Mouse (Mus musculus) limb, embryonic 15.5 days (tissue): ENCODE results near the gene Acvr1b. TPM values are rescaled to one million over a fixed set of nuclear protein-coding genes. Genes with fewer than 3 reads are reported as not detected.

Experiments
- ATAC-seq: fragments of 200-750 bp; cut with Nextera tagmentation; 2 replicates; pipeline ENCODE4 v1.8.0; 2017; ENCODE audit warnings: low read depth, moderate TSS enrichment; ENCODE audit not compliant: insufficient number of reproducible peaks, low FRiP score, low TSS enrichment
- H3K27ac ChIP-seq: fragments of 300-500 bp; sonication (generic); 2 replicates; pipeline ENCODE4 v1.5.1; 2015; ENCODE audit warnings: moderate library complexity, mild to moderate bottlenecking, inconsistent platforms
- H3K27me3 ChIP-seq: fragments of 300-500 bp; sonication (generic); 2 replicates; pipeline ENCODE4 v1.6.1; 2015; ENCODE audit warnings: inconsistent platforms
- H3K36me3 ChIP-seq: fragments of 300-500 bp; sonication (generic); 2 replicates; pipeline ENCODE4 v1.6.1; 2015; ENCODE audit warnings: inconsistent platforms
- H3K4me1 ChIP-seq: fragments of 300-500 bp; sonication (generic); 2 replicates; pipeline ENCODE4 v1.6.1; 2015; ENCODE audit warnings: inconsistent platforms
- H3K4me2 ChIP-seq: fragments of 300-500 bp; sonication (generic); 2 replicates; pipeline ENCODE4 v1.6.1; 2015; ENCODE audit warnings: mild to moderate bottlenecking, inconsistent platforms
- H3K4me3 ChIP-seq: fragments of 300-500 bp; sonication (generic); 2 replicates; pipeline ENCODE4 v1.5.1; 2015; ENCODE audit warnings: mild to moderate bottlenecking, inconsistent platforms
- H3K9ac ChIP-seq: fragments of 300-500 bp; sonication (generic); 2 replicates; pipeline ENCODE4 v1.6.1; 2015; ENCODE audit warnings: inconsistent platforms
- H3K9me3 ChIP-seq: fragments of 300-500 bp; sonication (generic); 2 replicates; pipeline ENCODE4 v1.6.1; 2016; ENCODE audit warnings: inconsistent platforms
- WGBS: fragments of 180-500 bp; shearing (Covaris S2); methylation state at CpG from one replicate; pipeline ENCODE4 v1.1.7; 2015; 5-methylcytosine and 5-hydroxymethylcytosine counted together
- polyA plus RNA-seq: library from polyadenylated mRNA; unstranded; fragments of >200 nt; fragmentation: Nextera tagmentation; extraction: Ambion mirVana; gene quantifications from 2 replicates; pipeline ENCODE4 v1.2.1, GENCODE M21; 2015

Acvr1b gene
- polyA plus RNA-seq, 1 experiment from 2014 or later = 10.9 TPM

DNA sequence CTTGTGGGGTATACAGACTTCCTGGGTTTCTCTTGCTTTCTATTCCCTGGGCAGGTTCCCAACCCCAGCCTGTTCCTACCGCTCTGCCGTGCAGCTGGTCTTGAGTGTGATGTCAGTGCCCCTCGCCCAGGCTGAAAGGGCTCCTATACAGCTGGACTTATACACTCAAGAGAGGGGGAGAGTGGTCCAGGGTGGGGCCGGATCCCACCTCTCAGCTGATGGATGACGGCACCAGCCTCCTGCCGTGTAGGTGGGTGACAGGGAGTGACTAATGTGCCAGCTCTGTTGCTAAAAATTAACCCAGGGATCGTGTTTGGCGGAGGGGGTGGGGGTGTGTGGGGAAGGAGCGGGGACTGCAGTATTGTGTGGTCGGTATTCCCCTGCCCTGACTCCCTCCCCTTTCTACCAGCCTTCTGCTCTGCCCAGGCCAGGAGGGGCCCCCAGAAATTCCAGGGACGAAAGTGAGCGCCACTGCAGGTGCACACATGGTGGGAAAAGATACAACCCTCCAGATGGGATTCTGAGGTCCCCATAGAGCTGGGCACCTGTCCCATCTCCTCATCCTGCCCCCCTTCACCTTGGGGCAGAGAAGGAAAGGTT is 62.0 kb downstream of the Acvr1b start:
- Histone ChIP-seq H3K4me2 (no peak overlapping the region), H3K9me3 (no peaks in the 10 kb centered on the region), H3K36me3 (peaks cover 15% of the 10 kb centered on the region), H3K27ac (no peak overlapping the region; the same call in 1 of the 2 replicates), H3K9ac (no peak overlapping the region), H3K27me3 (no peaks in the 10 kb centered on the region), H3K4me3 (no peak overlapping the region), H3K4me1 (peaks cover 64% of the 10 kb centered on the region)
- ATAC-seq = peak; percentile 32
- WGBS = 24% methylated on average over 12 of the region's 12 CpGs

DNA sequence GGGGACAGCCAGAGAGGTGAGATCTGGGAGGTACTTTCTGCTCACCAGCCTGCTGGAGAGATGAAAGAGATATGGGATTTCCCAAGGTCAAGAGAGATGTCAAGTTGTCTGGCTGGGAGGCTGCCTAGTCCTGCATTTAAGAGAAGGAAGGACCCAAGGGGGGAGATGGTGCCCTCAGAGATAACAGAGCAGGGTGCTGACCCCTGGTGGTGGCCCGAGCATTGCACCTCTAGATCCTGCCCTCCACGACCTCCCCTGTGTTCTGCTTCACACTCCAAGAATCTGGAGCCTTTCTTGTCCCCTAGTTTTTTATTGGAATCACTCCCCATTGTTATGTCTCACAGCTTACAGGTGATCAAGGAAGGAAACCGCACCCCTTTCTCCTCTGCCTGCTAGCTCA is 63.0 kb downstream of the Acvr1b start:
- ATAC-seq = no peak
- Histone ChIP-seq H3K4me3 (no peak overlapping the region), H3K4me2 (no peak overlapping the region), H3K9ac (no peak overlapping the region), H3K27me3 (no peaks in the 10 kb centered on the region), H3K27ac (no peak overlapping the region), H3K36me3 (peaks cover 4% of the 10 kb centered on the region), H3K4me1 (peaks cover 68% of the 10 kb centered on the region), H3K9me3 (no peaks in the 10 kb centered on the region)
- WGBS = 11% methylated on average over 3 of the region's 3 CpGs

- WGBS = 8% methylated on average over 28 of the region's 28 CpGs
These were observed 65.1 kb downstream of the Acvr1b start for GRCm38 (mm10) chr15:101238885-101239511.

DNA sequence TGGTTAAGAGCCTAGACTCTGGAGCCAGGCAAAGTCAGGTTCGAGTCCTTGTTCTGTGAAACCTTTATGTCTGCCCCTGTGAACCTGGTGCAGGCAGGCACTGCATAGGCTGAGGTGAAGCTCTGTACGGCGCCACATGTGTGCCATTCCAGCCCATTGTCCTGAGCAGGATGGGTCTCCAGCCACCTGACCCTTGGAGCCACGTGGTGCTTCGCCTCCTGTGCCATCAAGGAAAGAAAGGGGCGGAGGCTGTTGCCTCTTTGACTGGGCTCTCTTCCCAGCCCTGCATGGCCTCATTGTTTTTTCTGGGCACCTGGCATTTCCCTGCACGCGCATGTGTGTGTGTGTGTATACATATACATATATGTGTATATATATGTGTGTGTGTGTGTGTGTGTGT is 66.0 kb downstream of the Acvr1b start:
- H3K4me1 ChIP-seq = peaks cover 50% of the 10 kb centered on the region
- 63% methylated on average over 8 of the region's 8 CpGs for WGBS
- ATAC-seq = no peak
- no peaks in the 10 kb centered on the region for H3K27me3 ChIP-seq
- H3K4me2 ChIP-seq = no peak overlapping the region
- no peak overlapping the region for H3K27ac ChIP-seq
- no peaks in the 10 kb centered on the region for H3K36me3 ChIP-seq
- no peak overlapping the region for H3K4me3 ChIP-seq
- H3K9me3 ChIP-seq = no peaks in the 10 kb centered on the region
- no peak overlapping the region for H3K9ac ChIP-seq

More at GRCm38 (mm10) chr15:101238885-101239511, 65.1 kb downstream of the Acvr1b start:
- no peaks in the 10 kb centered on the region for H3K9me3 ChIP-seq
- no peak overlapping the region for H3K27ac ChIP-seq
- H3K36me3 ChIP-seq = no peaks in the 10 kb centered on the region
- H3K4me2 ChIP-seq = peak overlapping the region; percentile 42
- no peak for ATAC-seq
- H3K4me1 ChIP-seq = peaks cover 55% of the 10 kb centered on the region
- no peaks in the 10 kb centered on the region for H3K27me3 ChIP-seq
- peak overlapping the region; percentile 21 for H3K4me3 ChIP-seq
- H3K9ac ChIP-seq = no peak overlapping the region

GRCm38 (mm10) chr15:101240799-101241204 is 66.9 kb downstream of the Acvr1b start:
- 3% methylated on average over 10 of the region's 10 CpGs for WGBS
- H3K9me3 ChIP-seq = no peaks in the 10 kb centered on the region
- H3K9ac ChIP-seq = no peak overlapping the region
- no peaks in the 10 kb centered on the region for H3K36me3 ChIP-seq
- peak overlapping the region; percentile 4; the same call in 1 of the 2 replicates for H3K27ac ChIP-seq
- H3K4me2 ChIP-seq = peak overlapping the region; percentile 49
- no peaks in the 10 kb centered on the region for H3K27me3 ChIP-seq
- peaks cover 44% of the 10 kb centered on the region for H3K4me1 ChIP-seq
- peak overlapping the region; percentile 26 for H3K4me3 ChIP-seq
- peak; percentile 50; the same call in 1 of the 2 replicates for ATAC-seq

- 46% methylated on average over 9 of the region's 9 CpGs for WGBS
- ATAC-seq = no peak
- H3K27ac ChIP-seq = peak overlapping the region; percentile 4; the same call in 1 of the 2 replicates
- H3K9me3 ChIP-seq = no peaks in the 10 kb centered on the region
- peak overlapping the region; percentile 49 for H3K4me2 ChIP-seq
- H3K36me3 ChIP-seq = no peaks in the 10 kb centered on the region
- peaks cover 42% of the 10 kb centered on the region for H3K4me1 ChIP-seq
- H3K27me3 ChIP-seq = no peaks in the 10 kb centered on the region
- no peak overlapping the region for H3K4me3 ChIP-seq
- H3K9ac ChIP-seq = no peak overlapping the region
These were observed 67.4 kb downstream of the Acvr1b start for GRCm38 (mm10) chr15:101241236-101241635.

DNA sequence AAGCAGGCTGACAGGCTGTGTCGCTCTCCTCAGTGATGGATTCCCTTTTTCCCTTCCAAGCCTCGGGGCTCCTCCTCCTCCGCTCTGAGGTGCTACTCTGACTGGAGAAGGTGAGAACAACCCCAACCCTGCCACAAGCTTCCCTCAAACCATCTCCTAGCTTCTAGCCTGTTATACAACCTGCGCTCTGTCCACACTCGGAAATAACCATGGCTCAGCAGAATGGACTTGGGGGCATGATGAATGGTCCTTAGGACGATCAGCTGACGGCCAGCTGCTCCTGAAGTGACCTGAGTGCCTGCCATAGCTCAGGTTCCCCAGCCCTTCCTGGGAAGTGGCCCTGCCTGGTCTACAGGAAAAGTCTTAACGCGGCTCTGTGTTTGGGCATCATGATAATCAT is 68.0 kb downstream of the Acvr1b start:
- no peak overlapping the region for H3K27ac ChIP-seq
- ATAC-seq = no peak
- H3K4me1 ChIP-seq = peaks cover 41% of the 10 kb centered on the region
- H3K36me3 ChIP-seq = no peaks in the 10 kb centered on the region
- no peak overlapping the region for H3K4me2 ChIP-seq
- no peaks in the 10 kb centered on the region for H3K27me3 ChIP-seq
- 61% methylated on average over 9 of the region's 9 CpGs for WGBS
- H3K9me3 ChIP-seq = no peaks in the 10 kb centered on the region
- H3K4me3 ChIP-seq = no peak overlapping the region
- H3K9ac ChIP-seq = no peak overlapping the region

DNA sequence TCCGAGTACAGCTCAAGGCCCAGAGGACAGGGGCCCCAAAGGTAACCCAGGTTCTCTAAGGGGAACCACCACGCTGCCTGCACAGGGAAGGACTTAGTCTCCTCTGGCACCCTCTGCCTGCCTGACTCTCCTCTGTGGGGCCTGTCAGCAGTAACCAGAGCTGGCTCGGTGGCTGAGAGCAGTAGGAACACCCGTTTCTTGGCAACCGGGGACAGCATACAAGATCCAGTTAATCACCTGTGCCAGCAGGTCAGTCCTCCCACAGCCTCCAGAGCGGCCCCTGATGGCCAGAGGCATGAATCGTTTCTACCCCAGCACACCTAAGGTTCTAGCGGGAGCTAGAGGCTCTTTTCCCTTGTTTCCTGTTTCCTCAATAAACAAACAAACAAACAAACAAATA is 68.8 kb downstream of the Acvr1b start:
- no peaks in the 10 kb centered on the region for H3K27me3 ChIP-seq
- 18% methylated on average over 8 of the region's 8 CpGs for WGBS

DNA sequence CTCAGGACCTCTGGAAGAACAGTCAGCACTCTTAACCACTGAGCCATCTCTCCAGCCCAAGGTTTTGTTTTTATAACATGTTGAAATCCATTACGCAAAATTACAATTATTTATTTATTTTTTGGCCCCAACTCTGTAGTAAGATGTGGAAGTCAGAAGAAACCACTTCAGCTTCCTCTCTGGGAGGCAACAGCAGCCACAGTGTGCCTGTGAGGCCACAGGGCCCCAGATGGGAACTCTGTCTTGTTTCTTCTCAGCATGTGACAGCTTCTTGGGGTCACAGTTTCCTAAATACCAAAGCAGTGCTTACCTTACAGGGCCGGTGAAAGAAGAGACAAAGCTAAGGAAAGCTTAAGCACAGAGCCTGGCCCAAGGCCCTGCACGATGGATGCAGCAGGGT is 70.1 kb downstream of the Acvr1b start:
- no peak for ATAC-seq
- no peak overlapping the region for H3K27ac ChIP-seq
- H3K4me1 ChIP-seq = peaks cover 53% of the 10 kb centered on the region

More for the DNA sequence above, 68.8 kb downstream of the Acvr1b start:
- no peak overlapping the region for H3K4me2 ChIP-seq
- H3K4me1 ChIP-seq = peaks cover 46% of the 10 kb centered on the region
- no peak overlapping the region for H3K9ac ChIP-seq
- no peaks in the 10 kb centered on the region for H3K36me3 ChIP-seq
- 0 out of 2 replicates have a peak overlapping the region, but pooled peaks have one; percentile 54 for H3K27ac ChIP-seq
- no peak overlapping the region for H3K4me3 ChIP-seq
- no peak for ATAC-seq
- H3K9me3 ChIP-seq = no peaks in the 10 kb centered on the region

DNA sequence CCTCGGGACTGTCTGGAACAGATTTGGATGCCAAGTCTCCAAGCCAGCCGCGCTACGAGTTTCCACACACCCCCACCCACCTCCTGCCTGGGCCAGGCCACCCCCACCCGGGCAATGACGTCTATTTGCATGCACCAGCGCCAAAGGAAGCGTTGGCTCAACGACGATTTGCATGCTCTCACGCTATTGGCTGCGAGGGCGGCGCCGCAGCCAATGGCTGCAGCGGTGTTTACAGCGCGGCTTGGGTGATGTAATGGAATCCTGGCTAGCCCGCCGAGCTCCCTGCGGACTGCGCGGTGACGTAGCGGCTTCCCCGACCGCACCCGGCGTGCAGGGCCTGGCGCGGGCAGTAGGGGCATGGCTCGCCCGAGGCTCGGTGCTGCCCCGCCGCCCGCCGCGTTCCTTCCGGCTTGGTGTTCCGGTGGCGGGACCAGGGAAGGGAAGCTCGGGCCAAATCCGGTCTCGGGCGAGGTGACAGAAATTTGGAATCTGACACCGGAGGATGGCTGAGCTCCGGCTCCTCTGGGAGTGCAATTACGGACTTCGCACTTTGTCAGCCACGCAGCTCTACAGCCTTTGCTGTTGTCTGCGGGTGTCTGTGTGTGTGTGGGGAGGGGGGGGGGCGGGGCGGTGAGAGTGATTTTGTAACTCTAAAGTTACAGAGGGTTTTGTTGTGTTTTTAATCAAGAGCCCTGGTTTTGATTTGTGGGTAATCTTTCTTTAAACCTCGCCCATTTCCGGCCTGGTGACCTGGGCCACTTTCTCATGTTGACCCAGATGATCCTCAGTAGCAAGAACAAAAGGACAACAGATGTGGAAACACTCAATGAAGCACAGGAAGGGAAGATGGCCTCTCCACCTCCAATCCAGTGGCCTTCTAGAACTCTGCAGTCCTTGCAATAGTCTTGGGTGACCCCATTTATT is 72.6 kb downstream of the Acvr1b start:
- Histone ChIP-seq H3K9me3 (no peaks in the 10 kb centered on the region), H3K4me1 (peaks cover 41% of the 10 kb centered on the region), H3K4me2 (peak overlapping the region; percentile 68), H3K4me3 (peak overlapping the region; percentile 50), H3K9ac (0 out of 2 replicates have a peak overlapping the region, but pooled peaks have one; percentile 26), H3K27ac (peak overlapping the region; percentile 95), H3K36me3 (no peaks in the 10 kb centered on the region), H3K27me3 (no peaks in the 10 kb centered on the region)
- 1% methylated on average over 56 of the region's 56 CpGs for WGBS
- ATAC-seq = peak; percentile 96

More for the DNA sequence above, 70.1 kb downstream of the Acvr1b start:
- WGBS = 66% methylated on average over 3 of the region's 3 CpGs
- no peak overlapping the region for H3K9ac ChIP-seq
- H3K27me3 ChIP-seq = no peaks in the 10 kb centered on the region
- H3K36me3 ChIP-seq = no peaks in the 10 kb centered on the region
- no peak overlapping the region for H3K4me2 ChIP-seq
- H3K9me3 ChIP-seq = no peaks in the 10 kb centered on the region
- no peak overlapping the region for H3K4me3 ChIP-seq

- H3K9me3 ChIP-seq = no peaks in the 10 kb centered on the region
- H3K27ac ChIP-seq = peak overlapping the region; percentile 95
- no peak overlapping the region for H3K9ac ChIP-seq
- H3K36me3 ChIP-seq = no peaks in the 10 kb centered on the region
- peak overlapping the region; percentile 68 for H3K4me2 ChIP-seq
- H3K27me3 ChIP-seq = no peaks in the 10 kb centered on the region
- 68% methylated on average over 1 of the region's 1 CpGs for WGBS
- peak overlapping the region; percentile 50; the same call in 1 of the 2 replicates for H3K4me3 ChIP-seq
- no peak for ATAC-seq
- H3K4me1 ChIP-seq = peaks cover 36% of the 10 kb centered on the region
These were observed 73.3 kb downstream of the Acvr1b start for GRCm38 (mm10) chr15:101247155-101247498.
